Mouse (Mus musculus): ENCODE data around the gene Slc29a2. TPM values are rescaled to one million over a fixed set of nuclear protein-coding genes. Genes with fewer than 3 reads are reported as not detected.
A peak's percentile ranks its signal among the peaks of the same experiment; 100 is the strongest.

Slc29a2 gene
- polyA plus RNA-seq, 1 experiment from 2014 or later: 6.4 TPM

- no peak overlapping the region for H3K9ac ChIP-seq (replicated peaks; ENCODE audit: low read length)
- H3K4me3 ChIP-seq (ENCODE audit: low read length): peak overlapping the region; percentile 62
- peaks cover 17% of the 10 kb centered on the region for H3K27me3 ChIP-seq (ENCODE audit: insufficient read depth, low read length)
- 2% methylated on average over 15 of the region's 15 CpGs for WGBS
- no peaks in the 10 kb centered on the region for H3K36me3 ChIP-seq (ENCODE audit: insufficient read depth, low read length)
- peaks cover 38% of the 10 kb centered on the region for H3K4me1 ChIP-seq (ENCODE audit: insufficient read depth, low read length)
- ATAC-seq (ENCODE audit: low FRiP score, low TSS enrichment): no peak
- peak overlapping the region; percentile 88 for H3K27ac ChIP-seq (ENCODE audit: low read length)
- H3K4me2 ChIP-seq (replicated peaks; ENCODE audit: low read depth, low read length): peak overlapping the region; percentile 77
- H3K9me3 ChIP-seq (ENCODE audit: low read length): no peaks in the 10 kb centered on the region
Measured at GRCm38 (mm10) chr19:5073028-5073427, 49.4 kb downstream of the Slc29a2 start.

GRCm38 (mm10) chr19:5073518-5073917, 49.9 kb downstream of the Slc29a2 start:
- H3K9me3 ChIP-seq (ENCODE audit: low read length): no peaks in the 10 kb centered on the region
- H3K4me3 ChIP-seq (ENCODE audit: low read length): no peak overlapping the region
- peaks cover 34% of the 10 kb centered on the region for H3K4me1 ChIP-seq (ENCODE audit: insufficient read depth, low read length)
- no peak overlapping the region for H3K9ac ChIP-seq (replicated peaks; ENCODE audit: low read length)
- peak overlapping the region; percentile 77; the same call in 1 of the 2 replicates for H3K4me2 ChIP-seq (replicated peaks; ENCODE audit: low read depth, low read length)
- H3K27me3 ChIP-seq (ENCODE audit: insufficient read depth, low read length): peaks cover 14% of the 10 kb centered on the region
- no peak for ATAC-seq (ENCODE audit: low FRiP score, low TSS enrichment)
- no peaks in the 10 kb centered on the region for H3K36me3 ChIP-seq (ENCODE audit: insufficient read depth, low read length)
- no peak overlapping the region for H3K27ac ChIP-seq (ENCODE audit: low read length)
- 34% methylated on average over 5 of the region's 5 CpGs for WGBS

- Histone ChIP-seq H3K27me3 (ENCODE audit: insufficient read depth, low read length) (peaks cover 43% of the 10 kb centered on the region), H3K9me3 (ENCODE audit: low read length) (no peaks in the 10 kb centered on the region), H3K4me3 (ENCODE audit: low read length) (no peak overlapping the region), H3K4me1 (ENCODE audit: insufficient read depth, low read length) (no peaks in the 10 kb centered on the region), H3K9ac (replicated peaks; ENCODE audit: low read length) (no peak overlapping the region), H3K4me2 (replicated peaks; ENCODE audit: low read depth, low read length) (no peak overlapping the region), H3K27ac (ENCODE audit: low read length) (no peak overlapping the region), H3K36me3 (ENCODE audit: insufficient read depth, low read length) (no peaks in the 10 kb centered on the region)
- 96% methylated on average over 1 of the region's 1 CpGs for WGBS
- ATAC-seq (ENCODE audit: low FRiP score, low TSS enrichment): no peak
Measured at GRCm38 (mm10) chr19:5079279-5079678, 55.6 kb downstream of the Slc29a2 start.

Other genes with a start within 250 kb of the Slc29a2 start
- 66.0 and 82.7 TPM in 2 replicates for gene Rbm4, start 230.0 kb upstream of the Slc29a2 start, polyA plus RNA-seq (2015; fragmentation: Nextera tagmentation; extraction: Ambion mirVana)
- 30.4 and 41.6 TPM in 2 replicates for gene Gm21992, start 212.2 kb upstream of the Slc29a2 start, polyA plus RNA-seq (2015; fragmentation: Nextera tagmentation; extraction: Ambion mirVana)
- gene Rbm14, start 212.2 kb upstream of the Slc29a2 start, polyA plus RNA-seq (2015; fragmentation: Nextera tagmentation; extraction: Ambion mirVana): 104 and 108 TPM in 2 replicates
- 73.0 and 82.1 TPM in 2 replicates for gene Ccs, start 184.5 kb upstream of the Slc29a2 start, polyA plus RNA-seq (2015; fragmentation: Nextera tagmentation; extraction: Ambion mirVana)
- gene Ccdc87, start 184.5 kb upstream of the Slc29a2 start, polyA plus RNA-seq (2015; fragmentation: Nextera tagmentation; extraction: Ambion mirVana): not detected in 2 replicates
- gene Ctsf, start 168.7 kb upstream of the Slc29a2 start, polyA plus RNA-seq (2015; fragmentation: Nextera tagmentation; extraction: Ambion mirVana): 66.6 and 76.7 TPM in 2 replicates
- gene Actn3, start 146.0 kb upstream of the Slc29a2 start, polyA plus RNA-seq (2015; fragmentation: Nextera tagmentation; extraction: Ambion mirVana): 9.4 and 11.0 TPM in 2 replicates
- gene Zdhhc24, start 145.2 kb upstream of the Slc29a2 start, polyA plus RNA-seq (2015; fragmentation: Nextera tagmentation; extraction: Ambion mirVana): 14.2 and 15.3 TPM in 2 replicates
- 6.5 and 7.2 TPM in 2 replicates for gene Bbs1, start 117.2 kb upstream of the Slc29a2 start, polyA plus RNA-seq (2015; fragmentation: Nextera tagmentation; extraction: Ambion mirVana)
- 113 and 124 TPM in 2 replicates for gene Dpp3, start 95.6 kb upstream of the Slc29a2 start, polyA plus RNA-seq (2015; fragmentation: Nextera tagmentation; extraction: Ambion mirVana)
- 2.4 and 3.8 TPM in 2 replicates for gene Peli3, start 80.7 kb upstream of the Slc29a2 start, polyA plus RNA-seq (2015; fragmentation: Nextera tagmentation; extraction: Ambion mirVana)
- 102 and 106 TPM in 2 replicates for gene Mrpl11, start 61.7 kb upstream of the Slc29a2 start, polyA plus RNA-seq (2015; fragmentation: Nextera tagmentation; extraction: Ambion mirVana)
- gene Npas4, start 33.5 kb upstream of the Slc29a2 start, polyA plus RNA-seq (2015; fragmentation: Nextera tagmentation; extraction: Ambion mirVana): not detected in 2 replicates
- 60.2 and 65.1 TPM in 2 replicates for gene B4gat1, start 15.0 kb downstream of the Slc29a2 start, polyA plus RNA-seq (2015; fragmentation: Nextera tagmentation; extraction: Ambion mirVana)
- gene AC124502.3, start 15.0 kb downstream of the Slc29a2 start, polyA plus RNA-seq (2015; fragmentation: Nextera tagmentation; extraction: Ambion mirVana): 1.9 and 3.8 TPM in 2 replicates
- 53.1 and 53.4 TPM in 2 replicates for gene Brms1, start 17.5 kb downstream of the Slc29a2 start, polyA plus RNA-seq (2015; fragmentation: Nextera tagmentation; extraction: Ambion mirVana)
- 3.6 and 4.8 TPM in 2 replicates for gene Rin1, start 26.6 kb downstream of the Slc29a2 start, polyA plus RNA-seq (2015; fragmentation: Nextera tagmentation; extraction: Ambion mirVana)
- gene Cd248, start 44.2 kb downstream of the Slc29a2 start, polyA plus RNA-seq (2015; fragmentation: Nextera tagmentation; extraction: Ambion mirVana): 59.3 and 64.5 TPM in 2 replicates
- 1.6 and 1.8 TPM in 2 replicates for gene Tmem151a, start 61.7 kb downstream of the Slc29a2 start, polyA plus RNA-seq (2015; fragmentation: Nextera tagmentation; extraction: Ambion mirVana)
- gene Yif1a, start 64.7 kb downstream of the Slc29a2 start, polyA plus RNA-seq (2015; fragmentation: Nextera tagmentation; extraction: Ambion mirVana): 122 and 127 TPM in 2 replicates
- 10.8 and 14.0 TPM in 2 replicates for gene Cnih2, start 74.7 kb downstream of the Slc29a2 start, polyA plus RNA-seq (2015; fragmentation: Nextera tagmentation; extraction: Ambion mirVana)
- gene Rab1b, start 83.2 kb downstream of the Slc29a2 start, polyA plus RNA-seq (2015; fragmentation: Nextera tagmentation; extraction: Ambion mirVana): 306 and 315 TPM in 2 replicates
- 25.1 and 27.4 TPM in 2 replicates for gene Klc2, start 94.7 kb downstream of the Slc29a2 start, polyA plus RNA-seq (2015; fragmentation: Nextera tagmentation; extraction: Ambion mirVana)
- 23.8 and 27.7 TPM in 2 replicates for gene Pacs1, start 249.3 kb downstream of the Slc29a2 start, polyA plus RNA-seq (2015; fragmentation: Nextera tagmentation; extraction: Ambion mirVana)

Measured in kidney, embryonic 16.5 days (tissue).